10 mouse cellular contexts compared by ENCODE assay signal in genomic region chr6:146170603-146171051, GRCm38 (mm10).
DNase-seq lines count a peak whose midpoint lies in the region; ATAC-seq and TF ChIP-seq lines count a peak whose summit lies in the region.
"Had no signal": no experiment of that assay in that cellular context is flagged by ENCODE, and none has a peak within 500 bp of the region (broad histone marks: within the 10 kb centered on the region; RNA-seq: fewer than 3 reads in every experiment).

No protein-coding gene starts in this region.

- H3K4me1 ChIP-seq in midbrain, postnatal 0 days (ENCODE audit: insufficient read depth, low read length) = no peaks in the 10 kb centered on the region
- no peaks in the 10 kb centered on the region for H3K4me1 ChIP-seq in midbrain, embryonic 14.5 days (ENCODE audit: control insufficient read depth, insufficient read depth, low read length)
- no peaks in the 10 kb centered on the region for H3K4me1 ChIP-seq in kidney, postnatal 0 days (replicated peaks; ENCODE audit: insufficient read depth, low read length)
- no peaks in the 10 kb centered on the region for H3K4me1 ChIP-seq in hindbrain, embryonic 13.5 days (replicated peaks)
- H3K4me1 ChIP-seq in midbrain, embryonic 11.5 days (ENCODE audit: control insufficient read depth, insufficient read depth, low read length) = no peaks in the 10 kb centered on the region
- H3K4me1 ChIP-seq: hindbrain, embryonic 15.5 days had no signal

- no peak for ATAC-seq in midbrain, postnatal 0 days (ENCODE audit: low FRiP score)
- ATAC-seq in midbrain, embryonic 14.5 days (ENCODE audit: low FRiP score, low TSS enrichment) = no peak
- peak; percentile 73 for ATAC-seq in kidney, postnatal 0 days (replicated peaks; ENCODE audit: low FRiP score, low read depth)
- no peak for ATAC-seq in hindbrain, embryonic 13.5 days (ENCODE audit: low FRiP score)
- no peak for ATAC-seq in midbrain, embryonic 11.5 days (ENCODE audit: low FRiP score)
- ATAC-seq: Patski had no signal

- no peaks in the 10 kb centered on the region for H3K27me3 ChIP-seq in midbrain, postnatal 0 days (ENCODE audit: insufficient read depth, low read length)
- H3K27me3 ChIP-seq in midbrain, embryonic 14.5 days (ENCODE audit: control insufficient read depth, insufficient read depth, low read length) = no peaks in the 10 kb centered on the region
- H3K27me3 ChIP-seq in kidney, postnatal 0 days (ENCODE audit: insufficient read depth, low read length) = no peaks in the 10 kb centered on the region
- H3K27me3 ChIP-seq in hindbrain, embryonic 13.5 days = no peaks in the 10 kb centered on the region
- no peaks in the 10 kb centered on the region for H3K27me3 ChIP-seq in midbrain, embryonic 11.5 days (ENCODE audit: control insufficient read depth, insufficient read depth, low read length)
- H3K27me3 ChIP-seq: hindbrain, embryonic 15.5 days; Patski had no signal

- H3K36me3 ChIP-seq in midbrain, postnatal 0 days (ENCODE audit: insufficient read depth, low read length) = no peaks in the 10 kb centered on the region
- no peaks in the 10 kb centered on the region for H3K36me3 ChIP-seq in midbrain, embryonic 14.5 days (ENCODE audit: control insufficient read depth, insufficient read depth, low read length)
- H3K36me3 ChIP-seq in kidney, postnatal 0 days (ENCODE audit: insufficient read depth, low read length) = no peaks in the 10 kb centered on the region
- no peaks in the 10 kb centered on the region for H3K36me3 ChIP-seq in hindbrain, embryonic 13.5 days
- H3K36me3 ChIP-seq in midbrain, embryonic 11.5 days (ENCODE audit: control insufficient read depth, insufficient read depth, low read length) = no peaks in the 10 kb centered on the region
- H3K36me3 ChIP-seq: hindbrain, embryonic 15.5 days had no signal

- TF ChIP-seq CTCF in midbrain, postnatal 0 days (IDR thresholded peaks at IDR 0.05) = no peak
- TF ChIP-seq CTCF in kidney, postnatal 0 days (IDR thresholded peaks at IDR 0.05; ENCODE audit: low read depth) = no peak

- 79% methylated on average over 14 of the region's 14 CpGs for WGBS in midbrain, postnatal 0 days
- 92% methylated on average over 14 of the region's 14 CpGs for WGBS in midbrain, embryonic 14.5 days
- 63% methylated on average over 14 of the region's 14 CpGs for WGBS in kidney, postnatal 0 days
- 78% methylated on average over 14 of the region's 14 CpGs for WGBS in hindbrain, embryonic 13.5 days
- WGBS in midbrain, embryonic 11.5 days = 89% methylated on average over 14 of the region's 14 CpGs

- H3K9ac ChIP-seq in midbrain, postnatal 0 days (replicated peaks; ENCODE audit: low read length, poor library complexity, severe bottlenecking) = no peak overlapping the region
- no peak overlapping the region for H3K9ac ChIP-seq in midbrain, embryonic 14.5 days (replicated peaks; ENCODE audit: low read length)
- H3K9ac ChIP-seq in kidney, postnatal 0 days (ENCODE audit: low read depth, low read length) = no peak overlapping the region
- no peak overlapping the region for H3K9ac ChIP-seq in hindbrain, embryonic 13.5 days
- no peak overlapping the region for H3K9ac ChIP-seq in midbrain, embryonic 11.5 days (ENCODE audit: low read length)
- H3K9ac ChIP-seq: hindbrain, embryonic 15.5 days had no signal

- H3K4me2 ChIP-seq in midbrain, postnatal 0 days (ENCODE audit: low read depth, low read length, poor library complexity, severe bottlenecking) = no peak overlapping the region
- no peak overlapping the region for H3K4me2 ChIP-seq in midbrain, embryonic 14.5 days (ENCODE audit: low read length)
- no peak overlapping the region for H3K4me2 ChIP-seq in kidney, postnatal 0 days (ENCODE audit: low read length)
- H3K4me2 ChIP-seq in hindbrain, embryonic 13.5 days = no peak overlapping the region
- H3K4me2 ChIP-seq in midbrain, embryonic 11.5 days = no peak overlapping the region
- H3K4me2 ChIP-seq: hindbrain, embryonic 15.5 days had no signal

- no peak overlapping the region for H3K4me3 ChIP-seq in midbrain, postnatal 0 days (ENCODE audit: low read depth, low read length)
- no peak overlapping the region for H3K4me3 ChIP-seq in midbrain, embryonic 14.5 days (replicated peaks; ENCODE audit: low read depth, low read length)
- no peak overlapping the region for H3K4me3 ChIP-seq in kidney, postnatal 0 days (replicated peaks; ENCODE audit: low read depth, low read length)
- H3K4me3 ChIP-seq in hindbrain, embryonic 13.5 days = no peak overlapping the region
- no peak overlapping the region for H3K4me3 ChIP-seq in midbrain, embryonic 11.5 days (ENCODE audit: low read depth, low read length)
- H3K4me3 ChIP-seq: hindbrain, embryonic 15.5 days had no signal

- H3K27ac ChIP-seq in midbrain, postnatal 0 days (ENCODE audit: low read depth, low read length) = no peak overlapping the region
- no peak overlapping the region for H3K27ac ChIP-seq in midbrain, embryonic 14.5 days (replicated peaks; ENCODE audit: low read depth, low read length)
- H3K27ac ChIP-seq in kidney, postnatal 0 days = no peak overlapping the region
- H3K27ac ChIP-seq in hindbrain, embryonic 13.5 days = no peak overlapping the region
- H3K27ac ChIP-seq in midbrain, embryonic 11.5 days (ENCODE audit: low read depth, low read length) = no peak overlapping the region
- H3K27ac ChIP-seq: hindbrain, embryonic 15.5 days had no signal

- DNase-seq in midbrain, postnatal 0 days (ENCODE audit: low spot score) = peak; percentile 24
- no peak for DNase-seq in midbrain, embryonic 14.5 days
- DNase-seq in gastrocnemius, adult 18-20 months (ENCODE audit: low spot score) = peak; percentile 40
- peak; percentile 80 for DNase-seq in kidney, postnatal 0 days (ENCODE audit: low spot score)
- DNase-seq in lung, postnatal 25 days (ENCODE audit: low spot score) = peak; percentile 46
- DNase-seq in cerebellum, adult 9-10 months = no peak
- no peak for DNase-seq in midbrain, embryonic 11.5 days (ENCODE audit: low spot score, missing footprints)

- no peaks in the 10 kb centered on the region for H3K9me3 ChIP-seq in midbrain, postnatal 0 days (ENCODE audit: low read length)
- no peaks in the 10 kb centered on the region for H3K9me3 ChIP-seq in midbrain, embryonic 14.5 days (ENCODE audit: control insufficient read depth, low read length)
- no peaks in the 10 kb centered on the region for H3K9me3 ChIP-seq in kidney, postnatal 0 days (replicated peaks; ENCODE audit: low read length)
- H3K9me3 ChIP-seq in hindbrain, embryonic 13.5 days = no peaks in the 10 kb centered on the region
- H3K9me3 ChIP-seq in midbrain, embryonic 11.5 days (ENCODE audit: control insufficient read depth, low read length) = no peaks in the 10 kb centered on the region
- H3K9me3 ChIP-seq: hindbrain, embryonic 15.5 days had no signal

Comparison
In these comparisons a context has a peak if more than half of its experiments do, and no peak if none do; other contexts are left out.
1. DNase-seq: peak in midbrain, postnatal 0 days (single experiment), gastrocnemius, adult 18-20 months (single experiment), kidney, postnatal 0 days (single experiment) and lung, postnatal 25 days (single experiment); none in midbrain, embryonic 14.5 days (single experiment), cerebellum, adult 9-10 months (single experiment) and midbrain, embryonic 11.5 days (single experiment).